Mouse (Mus musculus) brain, adult 2 months (tissue): Measurements from ENCODE around the gene Drc7.

Experiments
- DNase-seq: peaks from one replicate; pipeline ENCODE4 v3.0.0; 2011; ENCODE audit warnings: low read depth, low spot score

Drc7 gene

GRCm38 (mm10) chr8:95127658-95128057 lies 72.8 kb downstream of the Drc7 start:
- no peak for DNase-seq
